Comparison of ENCODE assay signal across 23 mouse cellular contexts in genomic region chr11:10798079-10798478, GRCm38 (mm10).
"Had no signal": no experiment of that assay in that cellular context is flagged by ENCODE, and none has a peak within 500 bp of the region (broad histone marks: within the 10 kb centered on the region; RNA-seq: fewer than 3 reads in every experiment).

No protein-coding gene starts in this region.

- DNase-seq: liver, postnatal 0 days; lung, adult 2 months; lung, postnatal 14 days; lung, postnatal 36 days; retina, postnatal 1 day; right cerebral cortex, adult 18-20 months; right cerebral cortex, postnatal 25 days; right cerebral cortex, postnatal 4 days; spleen, adult 18-20 months; thymus, adult 2 months; thymus, postnatal 25 days; thymus, postnatal 4 days had no signal

- H3K36me3 ChIP-seq: liver, embryonic 15.5 days; lung, embryonic 15.5 days; midbrain, embryonic 13.5 days; midbrain, embryonic 15.5 days; neural tube, embryonic 13.5 days; neural tube, embryonic 15.5 days; stomach, embryonic 15.5 days had no signal

- H3K4me2 ChIP-seq: liver, embryonic 15.5 days; lung, embryonic 15.5 days; midbrain, embryonic 11.5 days; midbrain, embryonic 13.5 days; midbrain, embryonic 15.5 days; neural tube, embryonic 13.5 days; neural tube, embryonic 15.5 days; stomach, embryonic 15.5 days had no signal

- H3K9ac ChIP-seq: liver, embryonic 15.5 days; liver, postnatal 0 days; lung, embryonic 15.5 days; midbrain, embryonic 13.5 days; midbrain, embryonic 15.5 days; neural tube, embryonic 13.5 days; neural tube, embryonic 15.5 days; stomach, embryonic 15.5 days had no signal

- H3K9me3 ChIP-seq: liver, embryonic 15.5 days; lung, embryonic 15.5 days; megakaryocyte, embryonic 14.5 days; midbrain, embryonic 13.5 days; midbrain, embryonic 15.5 days; neural tube, embryonic 13.5 days; neural tube, embryonic 15.5 days; stomach, embryonic 15.5 days had no signal

- ATAC-seq: liver, postnatal 0 days; lung, postnatal 0 days; midbrain, embryonic 13.5 days; midbrain, embryonic 15.5 days had no signal

- H3K4me3 ChIP-seq: liver, embryonic 15.5 days; lung, embryonic 15.5 days; megakaryocyte, embryonic 14.5 days; midbrain, embryonic 13.5 days; midbrain, embryonic 15.5 days; neural tube, embryonic 13.5 days; neural tube, embryonic 15.5 days; stomach, embryonic 15.5 days had no signal

- H3K27ac ChIP-seq: liver, embryonic 15.5 days; lung, embryonic 15.5 days; macrophage; midbrain, embryonic 13.5 days; midbrain, embryonic 15.5 days; neural tube, embryonic 13.5 days; neural tube, embryonic 15.5 days; stomach, embryonic 15.5 days had no signal

- H3K4me1 ChIP-seq: liver, embryonic 15.5 days; lung, embryonic 15.5 days; megakaryocyte, embryonic 14.5 days; midbrain, embryonic 13.5 days; midbrain, embryonic 15.5 days; neural tube, embryonic 13.5 days; neural tube, embryonic 15.5 days; stomach, embryonic 15.5 days had no signal

- H3K27me3 ChIP-seq: liver, embryonic 15.5 days; lung, embryonic 15.5 days; megakaryocyte, embryonic 14.5 days; midbrain, embryonic 13.5 days; midbrain, embryonic 15.5 days; neural tube, embryonic 13.5 days; neural tube, embryonic 15.5 days; stomach, embryonic 15.5 days had no signal
